Mouse (Mus musculus) kidney, embryonic 15.5 days (tissue): Measurements from ENCODE around the gene Ugt1a10. TPM values are rescaled to one million over a fixed set of nuclear protein-coding genes. Genes with fewer than 3 reads are reported as not detected.
"Not testable (repeated sequence)": the region's sequence is repeated elsewhere in the genome, so short reads cannot be mapped to it uniquely, and the experiment has no call there.

Experiments
- ATAC-seq: fragments of 200-750 bp; cut with Nextera tagmentation; replicated peaks from 2 replicates; pipeline ENCODE4 v1.8.0; 2017; ENCODE audit warnings: moderate TSS enrichment; ENCODE audit not compliant: low FRiP score
- H3K27ac ChIP-seq: fragments of 300-500 bp; sonication (generic); 2 replicates; pipeline ENCODE4 v1.5.1; 2015; ENCODE audit warnings: mild to moderate bottlenecking, inconsistent platforms
- H3K27me3 ChIP-seq: fragments of 300-500 bp; sonication (generic); 2 replicates; pipeline ENCODE4 v1.6.1; 2015; ENCODE audit warnings: inconsistent platforms
- H3K36me3 ChIP-seq: fragments of 300-500 bp; sonication (generic); 2 replicates; pipeline ENCODE4 v1.6.1; 2015; ENCODE audit warnings: inconsistent platforms
- H3K4me1 ChIP-seq: fragments of 300-500 bp; sonication (generic); 2 replicates; pipeline ENCODE4 v1.6.1; 2015; ENCODE audit warnings: inconsistent platforms
- H3K4me2 ChIP-seq: fragments of 300-500 bp; sonication (generic); 2 replicates; pipeline ENCODE4 v1.6.1; 2015; ENCODE audit warnings: moderate library complexity, mild to moderate bottlenecking, inconsistent platforms
- H3K4me3 ChIP-seq: fragments of 300-500 bp; sonication (generic); replicated peaks from 2 replicates; pipeline ENCODE4 v1.5.1; 2015; ENCODE audit warnings: mild to moderate bottlenecking, inconsistent platforms
- H3K9ac ChIP-seq: fragments of 300-500 bp; sonication (generic); 2 replicates; pipeline ENCODE4 v1.6.1; 2015; ENCODE audit warnings: mild to moderate bottlenecking, inconsistent platforms
- H3K9me3 ChIP-seq: fragments of 300-500 bp; sonication (generic); replicated peaks from 2 replicates; pipeline ENCODE4 v1.6.1; 2016; ENCODE audit warnings: inconsistent platforms
- WGBS: fragments of 180-500 bp; shearing (Covaris S2); methylation state at CpG from one replicate; pipeline ENCODE4 v1.1.7; 2015; ENCODE audit warnings: mixed read lengths; 5-methylcytosine and 5-hydroxymethylcytosine counted together
- polyA plus RNA-seq: library from polyadenylated mRNA; unstranded; fragments of >200 nt; fragmentation: Nextera tagmentation; extraction: Ambion mirVana; gene quantifications from 2 replicates; pipeline ENCODE4 v1.2.1, GENCODE M21; 2015

The Ugt1a10 gene
- polyA plus RNA-seq, 1 experiment from 2014 or later: 17.5 TPM

- not testable (repeated sequence) for H3K27me3 ChIP-seq, H3K9ac ChIP-seq, H3K4me2 ChIP-seq, H3K9me3 ChIP-seq, H3K4me3 ChIP-seq, H3K27ac ChIP-seq, H3K36me3 ChIP-seq, ATAC-seq
- WGBS: 88% methylated on average over 1 of the region's 1 CpGs
- H3K4me1 ChIP-seq: peaks cover 11% of the 10 kb centered on the region
Measured at GRCm38 (mm10) chr1:88130223-88130622, 75.0 kb downstream of the Ugt1a10 start.

GRCm38 (mm10) chr1:88133908-88134456 lies 78.8 kb downstream of the Ugt1a10 start:
- Histone ChIP-seq H3K27ac (peak overlapping the region; percentile 71), H3K9me3 (no peaks in the 10 kb centered on the region), H3K27me3 (no peaks in the 10 kb centered on the region), H3K4me1 (peaks cover 11% of the 10 kb centered on the region), H3K9ac (no peak overlapping the region), H3K4me3 (no peak overlapping the region), H3K36me3 (no peaks in the 10 kb centered on the region), H3K4me2 (no peak overlapping the region)
- ATAC-seq: no peak
- WGBS: 48% methylated on average over 3 of the region's 3 CpGs

- Histone ChIP-seq H3K4me1 (peaks cover 11% of the 10 kb centered on the region), H3K27ac (peak within 1 kb of the TSS; percentile 71)
- H3K9ac ChIP-seq, H3K27me3 ChIP-seq, H3K4me2 ChIP-seq, H3K36me3 ChIP-seq, H3K9me3 ChIP-seq, ATAC-seq, H3K4me3 ChIP-seq: not testable (repeated sequence)
- 34% methylated on average over 5 of the region's 5 CpGs for WGBS
Measured at GRCm38 (mm10) chr1:88134457-88135011, 79.3 kb downstream of the Ugt1a10 start, which contains the start of gene Ugt1a6a. Gene Ugt1a6a (plus strand): TSS chr1:88134809.

- WGBS: 96% methylated on average over 6 of the region's 6 CpGs
- H3K27me3 ChIP-seq, H3K27ac ChIP-seq, H3K9ac ChIP-seq, H3K4me3 ChIP-seq, H3K36me3 ChIP-seq, H3K4me2 ChIP-seq, H3K9me3 ChIP-seq, ATAC-seq: not testable (repeated sequence)
- peaks cover 11% of the 10 kb centered on the region for H3K4me1 ChIP-seq
Measured at GRCm38 (mm10) chr1:88135229-88135904, 80.2 kb downstream of the Ugt1a10 start.

GRCm38 (mm10) chr1:88136646-88137045 lies 81.5 kb downstream of the Ugt1a10 start:
- Histone ChIP-seq H3K9me3 (no peaks in the 10 kb centered on the region), H3K36me3 (no peaks in the 10 kb centered on the region), H3K4me1 (peaks cover 11% of the 10 kb centered on the region), H3K4me2 (no peak overlapping the region), H3K9ac (no peak overlapping the region), H3K27me3 (no peaks in the 10 kb centered on the region), H3K4me3 (no peak overlapping the region), H3K27ac (no peak overlapping the region)
- ATAC-seq: no peak
- WGBS: 59% methylated on average over 2 of the region's 2 CpGs

- Histone ChIP-seq H3K27me3 (no peaks in the 10 kb centered on the region), H3K4me2 (no peak overlapping the region), H3K36me3 (no peaks in the 10 kb centered on the region), H3K9ac (no peak overlapping the region), H3K4me1 (peaks cover 11% of the 10 kb centered on the region), H3K27ac (no peak overlapping the region), H3K9me3 (no peaks in the 10 kb centered on the region), H3K4me3 (no peak overlapping the region)
- no peak for ATAC-seq
- 82% methylated on average over 3 of the region's 3 CpGs for WGBS
Measured at GRCm38 (mm10) chr1:88137264-88137663, 82.1 kb downstream of the Ugt1a10 start.

GRCm38 (mm10) chr1:88138145-88138544 lies 83.0 kb downstream of the Ugt1a10 start:
- H3K9ac ChIP-seq: no peak overlapping the region
- WGBS: 82% methylated on average over 1 of the region's 1 CpGs
- no peak for ATAC-seq
- no peaks in the 10 kb centered on the region for H3K36me3 ChIP-seq
- H3K9me3 ChIP-seq: no peaks in the 10 kb centered on the region
- H3K27ac ChIP-seq: no peak overlapping the region
- no peaks in the 10 kb centered on the region for H3K27me3 ChIP-seq
- H3K4me1 ChIP-seq: peaks cover 11% of the 10 kb centered on the region
- H3K4me3 ChIP-seq: no peak overlapping the region
- H3K4me2 ChIP-seq: no peak overlapping the region

GRCm38 (mm10) chr1:88140492-88140891 lies 85.3 kb downstream of the Ugt1a10 start:
- H3K27me3 ChIP-seq, H3K9me3 ChIP-seq, H3K36me3 ChIP-seq, H3K4me1 ChIP-seq, H3K27ac ChIP-seq, H3K9ac ChIP-seq, H3K4me3 ChIP-seq, H3K4me2 ChIP-seq: not testable (repeated sequence)
- peak; percentile 83 for ATAC-seq
- WGBS: 43% methylated on average over 1 of the region's 1 CpGs

GRCm38 (mm10) chr1:88143966-88144675 lies 88.9 kb downstream of the Ugt1a10 start:
- H3K4me3 ChIP-seq, H3K9ac ChIP-seq, H3K27me3 ChIP-seq, H3K4me1 ChIP-seq, H3K27ac ChIP-seq, H3K9me3 ChIP-seq, H3K36me3 ChIP-seq, H3K4me2 ChIP-seq: not testable (repeated sequence)
- WGBS: 3% methylated on average over 5 of the region's 5 CpGs
- 0 out of 2 replicates have a peak, but pooled peaks have one; percentile 36 for ATAC-seq

GRCm38 (mm10) chr1:88145278-88145677 lies 90.1 kb downstream of the Ugt1a10 start:
- ATAC-seq, H3K9ac ChIP-seq, H3K27ac ChIP-seq, H3K4me3 ChIP-seq, H3K9me3 ChIP-seq, H3K36me3 ChIP-seq, H3K27me3 ChIP-seq, H3K4me1 ChIP-seq, H3K4me2 ChIP-seq: not testable (repeated sequence)
- WGBS: 83% methylated on average over 2 of the region's 2 CpGs

GRCm38 (mm10) chr1:88150133-88150532 lies 94.9 kb downstream of the Ugt1a10 start:
- 79% methylated on average over 2 of the region's 2 CpGs for WGBS

GRCm38 (mm10) chr1:88158430-88158829 lies 103.2 kb downstream of the Ugt1a10 start:
- Histone ChIP-seq H3K9me3 (no peaks in the 10 kb centered on the region), H3K36me3 (no peaks in the 10 kb centered on the region), H3K4me3 (no peak overlapping the region), H3K27ac (no peak overlapping the region), H3K4me2 (no peak overlapping the region), H3K9ac (no peak overlapping the region), H3K27me3 (no peaks in the 10 kb centered on the region), H3K4me1 (no peaks in the 10 kb centered on the region)
- WGBS: 78% methylated on average over 2 of the region's 2 CpGs
- ATAC-seq: no peak

More at GRCm38 (mm10) chr1:88150133-88150532, 94.9 kb downstream of the Ugt1a10 start:
- not testable (repeated sequence) for ATAC-seq, H3K9me3 ChIP-seq, H3K4me2 ChIP-seq, H3K27me3 ChIP-seq, H3K4me1 ChIP-seq, H3K36me3 ChIP-seq, H3K9ac ChIP-seq, H3K27ac ChIP-seq, H3K4me3 ChIP-seq
